Mouse (Mus musculus): ENCODE data around the gene Adam30.

The Adam30 gene

GRCm38 (mm10) chr3:98187777-98188176 is 27.3 kb downstream of the Adam30 start:
- no peak for DNase-seq (ENCODE audit: low spot score)

DNA sequence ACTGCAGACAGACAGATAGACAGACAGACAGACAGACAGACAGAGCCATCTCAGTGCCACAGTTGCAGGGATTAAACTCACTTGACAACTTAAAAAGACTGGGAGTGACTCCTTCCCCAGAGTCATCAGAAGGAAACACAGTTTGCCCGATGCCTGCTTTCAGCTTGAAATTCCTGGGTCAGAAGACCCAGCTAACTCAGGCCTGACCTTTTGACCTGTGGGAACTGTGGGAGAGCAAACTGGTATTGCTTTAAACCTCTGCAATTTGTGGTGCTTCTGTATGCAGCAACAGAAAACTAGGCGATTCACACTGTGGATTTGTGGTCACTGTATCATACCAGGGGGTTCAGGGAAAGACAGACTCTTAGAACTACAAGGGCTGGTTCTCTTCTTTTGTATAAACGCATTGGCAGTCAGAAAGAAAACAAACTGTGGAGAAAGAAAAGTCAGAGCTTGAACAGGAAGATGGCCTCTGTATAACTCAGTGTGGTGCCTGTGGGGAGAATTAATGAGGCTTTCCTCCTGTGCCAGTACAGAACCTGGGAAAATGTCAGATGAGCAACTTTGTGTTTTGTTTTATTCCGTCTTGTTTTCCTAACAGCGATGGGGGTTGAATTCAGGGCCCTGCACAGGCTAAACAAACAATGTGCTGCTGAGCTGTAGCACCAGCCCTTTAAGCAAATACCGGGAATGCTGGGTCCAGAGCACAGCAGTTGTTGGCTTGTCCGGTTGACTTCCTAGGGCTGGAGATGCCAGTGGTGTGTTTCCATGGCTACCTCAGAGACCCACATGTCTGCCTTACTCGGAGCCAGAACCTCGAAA is 37.5 kb downstream of the Adam30 start:
- DNase-seq (ENCODE audit: low spot score): no peak

GRCm38 (mm10) chr3:98199747-98200146 is 39.3 kb downstream of the Adam30 start:
- DNase-seq (ENCODE audit: low spot score): no peak

- DNase-seq (ENCODE audit: low spot score): no peak
These were observed 42.9 kb downstream of the Adam30 start for GRCm38 (mm10) chr3:98203282-98203681.

- DNase-seq (ENCODE audit: low spot score): no peak
These were observed 46.5 kb downstream of the Adam30 start for GRCm38 (mm10) chr3:98206977-98207376.

DNA sequence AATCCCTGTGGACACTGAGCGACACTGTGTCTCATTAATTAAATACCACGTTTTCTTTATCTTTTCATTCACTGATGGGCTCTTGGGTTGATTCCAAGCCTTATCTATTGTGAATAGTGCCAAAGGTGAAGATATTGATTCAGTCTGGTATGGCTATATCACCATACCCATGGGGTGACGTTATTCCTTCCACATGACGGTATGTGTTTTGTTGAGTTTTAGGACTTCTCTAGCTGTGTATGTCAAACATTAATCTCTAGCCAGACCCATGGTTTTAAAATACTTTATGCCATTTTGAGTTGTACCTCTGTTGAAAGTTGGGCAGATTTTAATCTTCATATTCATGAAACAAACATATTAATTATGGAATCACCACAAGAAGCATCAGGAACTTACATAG is 48.7 kb downstream of the Adam30 start:
- DNase-seq (ENCODE audit: low spot score): no peak

DNA sequence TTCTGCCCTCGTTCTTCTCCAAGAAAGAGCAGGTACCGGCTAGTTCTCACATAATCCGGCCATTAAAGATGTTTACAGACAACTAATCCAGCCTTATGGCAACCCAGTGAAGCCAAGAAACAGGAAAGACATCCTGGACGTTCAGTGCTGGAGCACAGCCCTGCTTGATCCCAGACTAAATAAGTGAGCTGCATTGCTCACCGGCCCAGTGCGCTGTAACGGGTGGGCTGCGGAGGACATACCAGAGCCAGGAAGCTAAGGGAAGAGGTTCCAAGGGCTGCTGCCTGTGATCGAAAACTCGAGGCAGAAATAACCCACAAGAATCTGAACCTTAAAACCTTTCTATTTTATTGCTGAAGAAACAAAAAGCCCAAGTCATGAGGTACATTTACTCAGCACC is 50.4 kb downstream of the Adam30 start:
- DNase-seq (ENCODE audit: low spot score): no peak

- peak; percentile 66 for DNase-seq (ENCODE audit: low spot score)
These were observed 51.1 kb downstream of the Adam30 start for GRCm38 (mm10) chr3:98211301-98212081.
